Mouse (Mus musculus) CH12.LX (cell line): ENCODE measurements at regions not wholly inside any gene's neighbourhood (a gene's known extent, or its start where the extent isn't known, plus 50 kb on each side); places are given as distances from the start of the nearest gene placed in this dataset.

Experiments used
- DNase-seq: peaks from one replicate; pipeline ENCODE4 v3.0.0-alpha.2; 2013; ENCODE audit errors: extremely low read depth
- H3K27ac ChIP-seq: 2 replicates; pipeline ENCODE4 v1.5.1; 2012; ENCODE audit warnings: low read depth, mild to moderate bottlenecking, control low read depth, moderate library complexity; ENCODE audit not compliant: insufficient read depth
- H3K27me3 ChIP-seq: replicated peaks from 2 replicates; pipeline ENCODE3; 2012; ENCODE audit warnings: inconsistent platforms
- H3K36me3 ChIP-seq, 2 experiments: replicated peaks in 1 of 2; 2 replicates each; pipeline versions ENCODE3 to v1.6.1; 2012; ENCODE audit warnings: inconsistent platforms in 1 of 2, low read length in 1 of 2, mild to moderate bottlenecking in 1 of 2, mixed read lengths in 1 of 2, moderate library complexity in 1 of 2; ENCODE audit not compliant: control insufficient read depth in 1 of 2, insufficient read depth in 1 of 2
- H3K4me1 ChIP-seq, 2 experiments: 2 replicates each; pipeline ENCODE4 v1.6.1; 2012; ENCODE audit warnings: inconsistent platforms in 1 of 2, moderate library complexity in 1 of 2; ENCODE audit not compliant: insufficient read depth in 2 of 2, control insufficient read depth in 1 of 2
- H3K4me2 ChIP-seq: 2 replicates; pipeline ENCODE4 v1.6.1; 2012; ENCODE audit warnings: low read depth, mild to moderate bottlenecking, control low read depth; ENCODE audit not compliant: poor library complexity, insufficient read depth, severe bottlenecking
- H3K4me3 ChIP-seq, 3 experiments: fragments of 150-350 bp in 1 of 3; sonication (generic) in 1 of 3; replicated peaks in 1 of 3; 2 replicates each; pipeline versions ENCODE3 to v1.5.1; 2011 to 2012; ENCODE audit warnings: low read depth in 2 of 3, low read length in 2 of 3, mild to moderate bottlenecking in 2 of 3, moderate library complexity in 2 of 3, control low read depth in 1 of 3, improper control_type of control experiment in 1 of 3, inconsistent platforms in 1 of 3, mixed read lengths in 1 of 3; ENCODE audit not compliant: poor library complexity in 1 of 3
- H3K79me2 ChIP-seq: replicated peaks from 2 replicates; pipeline ENCODE4 v1.6.1; 2012; ENCODE audit warnings: mild to moderate bottlenecking, moderate library complexity; ENCODE audit not compliant: control insufficient read depth, poor library complexity, insufficient read depth, severe bottlenecking; ENCODE audit errors: extremely low read depth
- H3K9ac ChIP-seq: 2 replicates; pipeline ENCODE4 v1.6.1; 2012; ENCODE audit warnings: low read depth, mild to moderate bottlenecking, control low read depth, moderate library complexity; ENCODE audit not compliant: insufficient read depth
- H3K9me3 ChIP-seq: replicated peaks from 2 replicates; pipeline ENCODE3; 2012; ENCODE audit warnings: low read length, inconsistent platforms, mixed read lengths
- BHLHE40 ChIP-seq: IDR thresholded peaks from 2 replicates; pipeline ENCODE4 v1.6.1; 2011; ENCODE audit warnings: mild to moderate bottlenecking, low read depth, low read length, improper control_type of control experiment
- CTCF ChIP-seq, 2 experiments: IDR thresholded peaks in 1 of 2; conservative IDR thresholded peaks in 1 of 2; 2 replicates each; pipeline ENCODE4 v1.5.1; 2011 to 2012; ENCODE audit warnings: low read depth in 2 of 2, low read length in 2 of 2, improper control_type of control experiment in 1 of 2, inconsistent platforms in 1 of 2, mild to moderate bottlenecking in 1 of 2, moderate library complexity in 1 of 2
- E2F4 ChIP-seq: IDR thresholded peaks from 2 replicates; pipeline ENCODE4 v1.6.1; 2011; ENCODE audit warnings: low read depth, low read length, improper control_type of control experiment; ENCODE audit not compliant: insufficient replicate concordance
- EP300 ChIP-seq: IDR thresholded peaks from 2 replicates; pipeline ENCODE4 v1.6.1; 2011; ENCODE audit warnings: low read length, improper control_type of control experiment
- ETS1 ChIP-seq: conservative IDR thresholded peaks from 2 replicates; pipeline ENCODE4 v1.6.1; 2012; ENCODE audit warnings: low read depth, mild to moderate bottlenecking, inconsistent platforms, low read length, improper control_type of control experiment, moderate library complexity
- HCFC1 ChIP-seq: IDR thresholded peaks from 2 replicates; pipeline ENCODE4 v1.6.1; 2012; ENCODE audit warnings: low read depth, mild to moderate bottlenecking, inconsistent platforms, low read length, improper control_type of control experiment
- JUN ChIP-seq: IDR thresholded peaks from 2 replicates; pipeline ENCODE4 v1.6.1; 2011; ENCODE audit warnings: low read depth, mild to moderate bottlenecking, low read length, improper control_type of control experiment, moderate library complexity; ENCODE audit not compliant: insufficient read depth
- JUND ChIP-seq: conservative IDR thresholded peaks from 2 replicates; pipeline ENCODE4 v1.6.1; 2011; ENCODE audit warnings: low read depth, low read length, improper control_type of control experiment
- KAT2A ChIP-seq: IDR thresholded peaks from 2 replicates; pipeline ENCODE4 v1.6.1; 2012; ENCODE audit warnings: low read length, improper control_type of control experiment, inconsistent platforms; ENCODE audit not compliant: insufficient replicate concordance
- MAFK ChIP-seq: IDR thresholded peaks from 2 replicates; pipeline ENCODE4 v1.6.1; 2011; ENCODE audit warnings: low read length, improper control_type of control experiment; ENCODE audit not compliant: insufficient replicate concordance
- MAZ ChIP-seq: IDR thresholded peaks from 2 replicates; pipeline ENCODE4 v1.6.1; 2012; ENCODE audit warnings: low read depth, mild to moderate bottlenecking, inconsistent platforms, low read length, improper control_type of control experiment, moderate library complexity
- MYC ChIP-seq: IDR thresholded peaks from 2 replicates; pipeline ENCODE4 v1.6.1; 2011; ENCODE audit warnings: low read depth, mild to moderate bottlenecking, improper control_type of control experiment, low read length
- NELFE ChIP-seq: IDR thresholded peaks from 2 replicates; pipeline ENCODE4 v1.6.1; 2011; ENCODE audit warnings: low read depth, low read length, improper control_type of control experiment
- PAX5 ChIP-seq: IDR thresholded peaks from 2 replicates; pipeline ENCODE4 v1.6.1; 2012; ENCODE audit warnings: low read length, inconsistent platforms, mixed read lengths
- POLR2A ChIP-seq: IDR thresholded peaks from 2 replicates; pipeline ENCODE4 v1.6.1; 2011; ENCODE audit warnings: low read depth, mild to moderate bottlenecking, improper control_type of control experiment, low read length
- POLR2AphosphoS2 ChIP-seq: IDR thresholded peaks from 2 replicates; pipeline ENCODE4 v1.6.1; 2011; ENCODE audit warnings: low read depth, low read length, improper control_type of control experiment
- RAD21 ChIP-seq: IDR thresholded peaks from 2 replicates; pipeline ENCODE4 v1.6.1; 2011; ENCODE audit warnings: low read depth, mild to moderate bottlenecking, low read length, improper control_type of control experiment, moderate library complexity
- RCOR1 ChIP-seq: conservative IDR thresholded peaks from 2 replicates; pipeline ENCODE4 v1.6.1; 2012; ENCODE audit warnings: low read depth, mild to moderate bottlenecking, inconsistent platforms, low read length, improper control_type of control experiment
- SIN3A ChIP-seq: IDR thresholded peaks from 2 replicates; pipeline ENCODE4 v1.6.1; 2012; ENCODE audit warnings: low read length, improper control_type of control experiment, inconsistent platforms
- SMC3 ChIP-seq: IDR thresholded peaks from 2 replicates; pipeline ENCODE4 v1.6.1; 2011; ENCODE audit warnings: low read depth, low read length, improper control_type of control experiment
- UBTF ChIP-seq: IDR thresholded peaks from 2 replicates; pipeline ENCODE4 v1.6.1; 2012; ENCODE audit warnings: low read depth, mild to moderate bottlenecking, inconsistent platforms, low read length, improper control_type of control experiment, moderate library complexity
- USF1 ChIP-seq: IDR thresholded peaks from 2 replicates; pipeline ENCODE4 v1.6.1; 2014; ENCODE audit warnings: low read depth, mild to moderate bottlenecking, inconsistent platforms, low read length, improper control_type of control experiment
- ZKSCAN1 ChIP-seq: IDR thresholded peaks from 2 replicates; pipeline ENCODE4 v1.6.1; 2012; ENCODE audit warnings: low read depth, inconsistent platforms, low read length, improper control_type of control experiment, borderline replicate concordance
- ZNF384 ChIP-seq: IDR thresholded peaks from 2 replicates; pipeline ENCODE4 v1.6.1; 2012; ENCODE audit warnings: low read depth, low read length, improper control_type of control experiment, inconsistent platforms
- dilution Hi-C: fragments of 300-500 bp; cut with MboI; formaldehyde crosslinking; loops from 2 replicates; pipeline ENCODE4 v1.14.3; 2020; ENCODE audit warnings: low sequenced_read_pairs; ENCODE audit not compliant: extremely low pct_unique_long_range_greater_than_20kb, extremely low pct_ligation_motif_present
- in situ Hi-C: fragments of 300-500 bp; cut with MboI; formaldehyde crosslinking; loops from 3 replicates; pipeline ENCODE4 v1.14.3; 2019; ENCODE audit warnings: low sequenced_read_pairs, low pct_ligation_motif_present, low pct_unique_long_range_greater_than_20kb, mixed read lengths

- no peak overlapping the region for H3K27ac ChIP-seq
- no peak for DNase-seq
- H3K9me3 ChIP-seq, result no peaks in the 10 kb centered on the region
- no peak overlapping the region for H3K4me3 ChIP-seq
- H3K4me1 ChIP-seq, result peaks cover 0 to 11% of the 10 kb centered on the region in 2 experiments; a peak in 2 of 4 replicates
- no peak overlapping the region for H3K9ac ChIP-seq
- peaks cover 3% of the 10 kb centered on the region for H3K27me3 ChIP-seq
- dilution Hi-C loops, result no loop called here
- TF ChIP-seq E2F4 (no peak), CTCF (conservative IDR thresholded peaks at IDR 0.05 in 1 of 2, IDR thresholded peaks at IDR 0.05 in 1 of 2; ENCODE audit: low read depth in 2 of 2, low read length in 2 of 2) (no peak), JUN (no peak), USF1 (no peak), POLR2AphosphoS2 (no peak), ETS1 (no peak), MYC (no peak), BHLHE40 (no peak), PAX5 (no peak), ZKSCAN1 (no peak), NELFE (no peak), MAZ (no peak), JUND (no peak), ZNF384 (no peak), RAD21 (no peak), POLR2A (no peak), EP300 (no peak), MAFK (no peak)
- no peaks in the 10 kb centered on the region for H3K79me2 ChIP-seq
- in situ Hi-C loops, result loop anchor here (5.0 kb wide), 1 partner anchor 193 kb away; no protein-coding TSS in a partner anchor
- no peaks in the 10 kb centered on the region for H3K36me3 ChIP-seq
- no peak overlapping the region for H3K4me2 ChIP-seq
Observed at GRCm38 (mm10) chr4:62755237-62755900, 195.7 kb downstream of the Rgs3 start.

GRCm38 (mm10) chr4:62756721-62757206 is 197.1 kb downstream of the Rgs3 start:
- dilution Hi-C loops (no loop called here), in situ Hi-C loops (loop anchor here (5.0 kb wide), 1 partner anchor 194 kb away; no protein-coding TSS in a partner anchor)
- H3K27me3 ChIP-seq, result peaks cover 3% of the 10 kb centered on the region
- H3K27ac ChIP-seq, result no peak overlapping the region
- H3K9ac ChIP-seq, result no peak overlapping the region
- no peak overlapping the region for H3K4me2 ChIP-seq
- H3K4me1 ChIP-seq, result peaks cover 0 to 11% of the 10 kb centered on the region in 2 experiments; a peak in 2 of 4 replicates
- no peaks in the 10 kb centered on the region for H3K36me3 ChIP-seq
- no peaks in the 10 kb centered on the region for H3K79me2 ChIP-seq
- no peaks in the 10 kb centered on the region for H3K9me3 ChIP-seq
- H3K4me3 ChIP-seq, result no peak overlapping the region
- TF ChIP-seq RCOR1, result no peak
- no peak for TF ChIP-seq CTCF (conservative IDR thresholded peaks at IDR 0.05 in 1 of 2, IDR thresholded peaks at IDR 0.05 in 1 of 2; ENCODE audit: low read depth in 2 of 2, low read length in 2 of 2)
- TF ChIP-seq JUN, result no peak
- no peak for TF ChIP-seq KAT2A
- TF ChIP-seq POLR2AphosphoS2, result no peak
- TF ChIP-seq RAD21, result no peak
- no peak for TF ChIP-seq SIN3A
- TF ChIP-seq SMC3, result no peak
- no peak for TF ChIP-seq MYC
- no peak for TF ChIP-seq HCFC1
- no peak for TF ChIP-seq UBTF
- DNase-seq, result no peak
